Mouse (Mus musculus) cerebellum, adult 2 months (tissue): ENCODE measurements at regions not wholly inside any gene's neighbourhood (a gene's known extent, or its start where the extent isn't known, plus 50 kb on each side); places are given as distances from the start of the nearest gene placed in this dataset.

Experiments used
- DNase-seq, 2 experiments: peaks; one replicate each; pipeline ENCODE4 v3.0.0; 2021
- H3K27ac ChIP-seq: fragments of 200-500 bp; 2 replicates; pipeline ENCODE4 v1.5.1; 2012; ENCODE audit warnings: low read length, control low read depth, inconsistent platforms; ENCODE audit not compliant: insufficient read depth
- H3K27me3 ChIP-seq: fragments of 200-500 bp; 2 replicates; pipeline ENCODE4 v1.6.1; 2012; ENCODE audit warnings: inconsistent platforms, mild to moderate bottlenecking, low read length, moderate library complexity; ENCODE audit not compliant: control insufficient read depth, insufficient read depth
- H3K4me1 ChIP-seq: fragments of 200-500 bp; 2 replicates; pipeline ENCODE4 v1.6.1; 2011; ENCODE audit warnings: low read length; ENCODE audit not compliant: control insufficient read depth, insufficient read depth
- H3K4me3 ChIP-seq: fragments of 200-500 bp; replicated peaks from 2 replicates; pipeline ENCODE3; 2011; ENCODE audit warnings: mild to moderate bottlenecking, low read depth, low read length, control low read depth; ENCODE audit not compliant: insufficient read depth
- CTCF ChIP-seq: fragments of 200-500 bp; IDR thresholded peaks from 2 replicates; pipeline ENCODE4 v1.5.1; 2011; ENCODE audit warnings: low read depth, mild to moderate bottlenecking, control low read depth, low read length, moderate library complexity, borderline replicate concordance; ENCODE audit not compliant: insufficient read depth
- POLR2A ChIP-seq: fragments of 200-500 bp; IDR thresholded peaks from 2 replicates; pipeline ENCODE4 v1.6.1; 2011; ENCODE audit warnings: low read length, control low read depth, borderline replicate concordance; ENCODE audit not compliant: insufficient read depth
- WGBS: fragments of 180-500 bp; shearing (Covaris S2); methylation state at CpG from one replicate; pipeline ENCODE4 v1.1.7; 2018; 5-methylcytosine and 5-hydroxymethylcytosine counted together

GRCm38 (mm10) chr10:23609270-23609914 lies 177.7 kb downstream of the Rps12 start:
- peak overlapping the region; percentile 53 for H3K4me3 ChIP-seq

GRCm38 (mm10) chr10:23600701-23601100 lies 186.4 kb downstream of the Rps12 start:
- DNase-seq, result no peak
- WGBS, result 28% methylated on average over 5 of the region's 5 CpGs
- H3K4me3 ChIP-seq, result no peak overlapping the region
- TF ChIP-seq POLR2A, result no peak
- no peak for TF ChIP-seq CTCF
- no peaks in the 10 kb centered on the region for H3K27me3 ChIP-seq
- no peak overlapping the region for H3K27ac ChIP-seq
- H3K4me1 ChIP-seq, result no peaks in the 10 kb centered on the region

More at GRCm38 (mm10) chr10:23609270-23609914, 177.7 kb downstream of the Rps12 start:
- Histone ChIP-seq H3K4me1 (0 out of 2 replicates have a peak, but pooled peaks cover 4% of the 10 kb centered on the region), H3K27me3 (no peaks in the 10 kb centered on the region), H3K27ac (no peak overlapping the region)
- TF ChIP-seq CTCF (no peak), POLR2A (no peak)
- DNase-seq, result peak; percentile 13 to 16
- WGBS, result 9% methylated on average over 18 of the region's 18 CpGs

GRCm38 (mm10) chr10:23595541-23595940 lies 191.5 kb downstream of the Rps12 start:
- H3K27ac ChIP-seq, result no peak overlapping the region
- DNase-seq, result no peak
- TF ChIP-seq CTCF (no peak), POLR2A (no peak)
- H3K27me3 ChIP-seq, result no peaks in the 10 kb centered on the region
- H3K4me3 ChIP-seq, result no peak overlapping the region
- WGBS, result 93% methylated on average over 3 of the region's 3 CpGs
- no peaks in the 10 kb centered on the region for H3K4me1 ChIP-seq

- TF ChIP-seq POLR2A (no peak), CTCF (no peak)
- Histone ChIP-seq H3K4me1 (no peaks in the 10 kb centered on the region), H3K4me3 (no peak overlapping the region), H3K27me3 (no peaks in the 10 kb centered on the region; the same call in 1 of the 2 replicates), H3K27ac (no peak overlapping the region)
- no peak for DNase-seq
- 58% methylated on average over 5 of the region's 5 CpGs for WGBS
Measured at GRCm38 (mm10) chr10:23580230-23580629, 206.8 kb downstream of the Rps12 start.

- no peak for DNase-seq
- no peak overlapping the region for H3K27ac ChIP-seq
- H3K4me3 ChIP-seq, result no peak overlapping the region
- H3K4me1 ChIP-seq, result no peaks in the 10 kb centered on the region
- WGBS, result 55% methylated on average over 4 of the region's 4 CpGs
- TF ChIP-seq POLR2A (no peak), CTCF (no peak)
- H3K27me3 ChIP-seq, result no peaks in the 10 kb centered on the region
Measured at GRCm38 (mm10) chr10:23571013-23571412, 216.1 kb downstream of the Rps12 start.

GRCm38 (mm10) chr10:23569386-23569785 lies 217.7 kb downstream of the Rps12 start:
- Histone ChIP-seq H3K27me3 (no peaks in the 10 kb centered on the region), H3K4me3 (no peak overlapping the region), H3K4me1 (no peaks in the 10 kb centered on the region), H3K27ac (no peak overlapping the region)
- no peak for DNase-seq
- TF ChIP-seq CTCF (no peak), POLR2A (no peak)

- no peak for DNase-seq
- Histone ChIP-seq H3K4me1 (no peaks in the 10 kb centered on the region), H3K27me3 (no peaks in the 10 kb centered on the region), H3K4me3 (no peak overlapping the region), H3K27ac (no peak overlapping the region)
- TF ChIP-seq POLR2A (no peak), CTCF (no peak)
- WGBS, result 82% methylated on average over 5 of the region's 5 CpGs
Measured at GRCm38 (mm10) chr10:23562273-23562885, 211.8 kb upstream of the Eya4 start.
